Mouse (Mus musculus) granulocyte monocyte progenitor cell, adult 5-6 weeks (primary cell): ENCODE measurements around the gene Maml3. TPM values are rescaled to one million over a fixed set of nuclear protein-coding genes. Genes with fewer than 3 reads are reported as not detected.

ENCODE experiments used
- ATAC-seq: replicated peaks from 2 replicates; pipeline ENCODE4 v1.8.0; 2016; ENCODE audit warnings: mild to moderate bottlenecking, moderate TSS enrichment, inconsistent platforms; ENCODE audit not compliant: poor library complexity, severe bottlenecking
- total RNA-seq, 2 experiments: library from RNA; stranded (forward) in 1 of 2; stranded (reverse) in 1 of 2; fragments of 200-712, 200-1000 nt in 1 of 2; fragments of >200 nt in 1 of 2; fragmentation: Nextera tagmentation in 1 of 2; gene quantifications; 2 replicates each; pipeline ENCODE4 v1.2.3; 2014 to 2017

Gene Maml3
- total RNA-seq, 2 experiments from 2014 or later: 4.9 to 12.3 TPM

DNA sequence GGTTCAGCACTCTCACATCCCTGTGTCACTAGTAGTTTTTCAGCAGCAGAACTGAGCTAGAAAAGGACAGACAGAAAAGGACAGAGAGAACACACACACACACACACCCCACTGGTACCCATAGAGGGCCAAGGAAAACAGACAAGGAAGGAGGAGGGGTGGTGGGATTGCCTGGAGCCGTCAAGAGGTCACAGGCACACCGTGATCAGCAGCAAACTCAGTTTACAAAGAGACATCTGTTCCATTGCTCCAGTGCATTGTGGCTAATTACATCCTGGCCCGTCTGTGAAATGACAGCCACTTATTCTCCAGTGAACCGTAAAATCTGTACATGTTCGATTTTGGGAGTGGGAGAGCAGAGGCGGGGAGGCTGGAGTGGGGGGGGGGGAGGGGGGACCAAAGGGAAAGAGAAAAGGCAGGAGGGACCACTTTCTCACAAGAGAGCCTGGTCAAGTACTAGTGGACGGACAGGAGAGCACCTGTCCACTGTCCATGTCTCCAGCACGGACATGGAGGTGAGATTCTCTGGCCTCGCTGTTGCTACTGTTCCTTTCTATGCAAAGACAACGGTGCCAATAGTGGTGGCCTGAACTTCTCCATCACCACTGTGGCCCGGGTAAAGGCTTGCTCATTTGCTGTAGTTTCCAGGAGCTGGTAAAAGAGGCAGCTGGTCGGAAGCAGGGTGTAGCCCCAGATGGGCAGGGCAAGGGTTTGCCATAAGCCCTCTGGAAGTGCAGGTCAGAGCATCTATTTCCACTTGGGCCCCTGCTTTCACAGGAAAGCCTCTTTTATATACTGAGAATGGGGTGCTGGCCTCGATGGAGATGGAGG lies 299.2 kb downstream of the Maml3 start:
- no peak for ATAC-seq

DNA sequence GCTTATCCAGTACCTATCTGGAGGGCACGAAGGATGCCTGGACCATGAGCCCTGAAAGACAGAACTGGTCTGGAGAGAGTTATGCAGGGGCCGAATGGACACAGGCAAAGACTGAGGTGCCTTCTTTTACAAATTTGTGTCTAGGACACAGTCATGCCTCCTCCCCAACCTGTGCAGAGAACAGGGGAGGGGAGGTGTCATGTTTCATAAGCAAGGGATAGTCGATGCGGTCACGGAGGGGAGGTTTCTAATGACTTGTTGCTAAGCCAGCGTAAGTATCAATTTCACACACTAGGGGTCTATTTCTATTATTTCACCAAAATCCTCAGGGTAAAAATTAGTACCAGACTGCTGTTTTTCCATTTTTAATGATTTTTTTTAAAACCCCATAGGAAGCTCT lies 301.0 kb downstream of the Maml3 start:
- ATAC-seq: no peak

DNA sequence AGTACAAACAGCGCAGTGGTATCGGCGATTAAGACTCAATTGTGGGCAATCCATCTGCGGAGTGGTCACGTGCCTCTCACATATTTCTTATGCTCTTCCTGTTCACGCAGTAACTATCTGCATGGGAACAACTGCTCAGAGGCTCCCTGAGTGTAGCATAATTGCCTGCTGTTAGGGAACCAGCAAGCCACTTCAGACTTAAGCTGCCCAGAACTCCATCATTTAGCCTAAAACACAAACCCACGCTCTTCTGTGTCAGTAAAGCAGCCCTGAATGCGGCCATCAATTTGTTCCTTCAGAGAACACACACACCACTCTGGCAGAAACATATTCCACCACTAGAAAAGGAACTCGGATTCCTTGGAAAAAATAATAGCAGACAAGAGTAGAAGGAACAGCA lies 305.2 kb downstream of the Maml3 start:
- ATAC-seq: no peak

- peak; percentile 64 for ATAC-seq
These were observed 308.0 kb downstream of the Maml3 start for GRCm38 (mm10) chr3:51796838-51797237.

GRCm38 (mm10) chr3:51796219-51796828 lies 308.6 kb downstream of the Maml3 start:
- ATAC-seq: peak; percentile 66

DNA sequence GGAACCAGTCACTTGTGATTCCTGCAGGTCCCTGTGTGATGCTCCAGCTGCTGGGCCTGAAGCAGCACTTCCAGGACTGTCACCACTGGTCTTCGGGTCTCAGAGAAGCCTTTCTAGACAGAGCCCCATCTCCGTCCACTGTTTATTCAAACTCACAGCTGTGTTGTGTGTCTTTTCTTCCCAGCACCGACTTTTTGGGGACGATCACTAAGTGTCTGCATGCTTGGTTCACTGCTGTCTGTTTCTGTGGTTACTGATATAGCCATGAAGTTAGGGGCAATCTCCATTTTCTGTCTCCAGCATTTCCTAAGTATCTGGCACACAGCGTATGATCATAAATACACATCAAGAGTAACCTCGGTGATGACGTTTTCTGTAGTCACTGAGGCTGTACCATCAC lies 313.3 kb downstream of the Maml3 start:
- no peak for ATAC-seq

- peak; percentile 75 for ATAC-seq
These were observed 315.4 kb downstream of the Maml3 start for GRCm38 (mm10) chr3:51789389-51789904.

DNA sequence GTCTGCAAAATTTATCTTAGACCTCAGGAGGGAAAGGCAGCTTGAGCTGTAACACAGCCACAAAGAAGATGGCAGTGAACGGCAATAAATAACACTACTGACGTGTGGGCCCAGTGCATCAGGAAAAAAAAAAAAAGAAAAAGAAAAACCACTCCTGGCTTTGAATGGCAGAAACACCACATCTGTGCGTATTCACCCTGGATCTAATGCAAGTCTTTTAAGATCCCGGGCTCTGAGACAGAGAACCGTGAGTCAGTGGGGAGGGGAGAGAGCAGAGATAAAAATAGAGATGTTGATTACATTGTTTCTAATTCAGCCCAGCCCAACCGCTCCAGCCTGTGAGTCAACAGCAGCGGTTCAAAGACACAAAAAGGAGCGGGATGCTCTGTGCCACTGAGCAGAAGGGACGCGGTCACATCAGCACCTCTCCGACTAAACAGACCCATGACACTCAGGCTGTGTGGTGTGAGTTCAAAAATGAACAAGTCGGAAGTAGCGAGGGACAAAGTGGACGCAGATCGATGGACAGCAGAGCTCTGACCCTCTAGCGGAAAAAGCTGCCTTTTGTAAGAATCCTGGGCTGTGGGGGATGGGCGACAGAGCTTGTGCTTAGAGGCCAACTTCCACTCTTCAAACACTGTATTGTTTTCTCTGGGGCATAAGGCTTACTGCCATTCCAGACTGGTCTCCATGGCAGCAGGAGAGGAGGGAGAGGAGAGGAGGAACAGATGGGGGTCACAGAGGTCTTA lies 316.1 kb downstream of the Maml3 start:
- ATAC-seq: peak; percentile 59

- no peak for ATAC-seq
These were observed 316.9 kb downstream of the Maml3 start for GRCm38 (mm10) chr3:51787945-51788344.

DNA sequence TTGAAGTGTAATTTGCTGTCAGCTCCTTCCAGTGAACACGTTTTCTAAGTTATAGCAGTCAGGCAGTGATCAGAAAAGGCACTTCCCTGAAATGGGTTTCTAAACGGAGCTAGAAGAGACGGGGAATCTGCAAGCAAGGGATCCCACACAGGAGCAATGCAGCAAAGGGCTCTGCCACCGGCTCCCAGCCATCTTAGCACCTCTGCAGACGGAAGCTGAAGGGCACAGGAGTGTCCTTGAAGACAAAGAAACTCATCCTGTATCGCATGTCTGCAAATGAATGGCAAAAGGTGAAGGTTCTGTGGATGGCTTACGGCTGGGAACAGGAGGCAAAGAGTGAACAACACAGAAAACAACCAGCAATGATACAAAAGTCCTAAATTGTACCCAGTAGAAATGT lies 319.1 kb downstream of the Maml3 start:
- no peak for ATAC-seq

GRCm38 (mm10) chr3:51782191-51782590 lies 322.7 kb downstream of the Maml3 start:
- peak; percentile 82 for ATAC-seq

DNA sequence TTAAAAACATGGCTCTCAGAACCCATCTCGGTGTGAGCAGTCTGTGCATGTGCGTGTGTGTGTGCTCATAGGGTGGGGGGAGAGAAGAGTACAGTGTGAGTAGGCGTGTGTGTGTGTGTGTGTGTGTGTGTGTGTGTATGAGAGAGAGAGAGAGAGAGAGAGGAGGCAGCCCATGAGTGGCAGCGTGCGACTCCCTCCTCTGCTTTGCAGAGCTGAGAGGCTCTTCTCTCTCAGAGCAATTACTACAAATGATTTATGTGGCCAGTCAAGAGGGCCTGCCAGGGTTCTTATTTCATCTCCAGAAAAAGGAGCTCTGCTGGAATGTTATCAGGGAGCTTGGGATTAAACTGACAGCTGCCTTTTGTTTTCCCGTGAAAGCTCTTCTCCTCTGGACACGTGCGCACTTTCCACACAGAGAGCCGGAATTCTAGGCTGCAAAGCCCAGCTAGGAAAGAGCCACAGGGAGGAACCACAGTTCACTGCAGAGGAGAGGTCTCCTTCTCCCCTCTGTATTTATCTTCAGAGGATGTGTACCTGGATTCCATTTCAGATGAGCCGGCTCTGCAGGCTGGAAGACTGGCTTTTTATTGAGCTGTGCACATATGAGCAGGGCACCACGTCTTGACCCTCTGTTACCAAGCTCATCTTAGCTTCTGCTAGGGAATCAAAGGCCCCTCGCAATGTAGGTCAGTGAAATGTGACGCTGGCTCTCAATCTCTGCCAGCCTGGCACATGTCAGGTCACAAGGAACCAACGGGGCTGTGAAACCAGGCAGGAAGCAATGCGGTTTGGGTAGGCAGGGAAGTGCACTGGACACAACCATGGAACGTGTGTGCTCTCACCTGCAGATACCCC lies 325.9 kb downstream of the Maml3 start:
- ATAC-seq: peak; percentile 43; the same call in 1 of the 2 replicates

GRCm38 (mm10) chr3:51778179-51778578 lies 326.7 kb downstream of the Maml3 start:
- ATAC-seq: peak; percentile 34

GRCm38 (mm10) chr3:51776018-51776611 lies 328.8 kb downstream of the Maml3 start:
- peak; percentile 58 for ATAC-seq

DNA sequence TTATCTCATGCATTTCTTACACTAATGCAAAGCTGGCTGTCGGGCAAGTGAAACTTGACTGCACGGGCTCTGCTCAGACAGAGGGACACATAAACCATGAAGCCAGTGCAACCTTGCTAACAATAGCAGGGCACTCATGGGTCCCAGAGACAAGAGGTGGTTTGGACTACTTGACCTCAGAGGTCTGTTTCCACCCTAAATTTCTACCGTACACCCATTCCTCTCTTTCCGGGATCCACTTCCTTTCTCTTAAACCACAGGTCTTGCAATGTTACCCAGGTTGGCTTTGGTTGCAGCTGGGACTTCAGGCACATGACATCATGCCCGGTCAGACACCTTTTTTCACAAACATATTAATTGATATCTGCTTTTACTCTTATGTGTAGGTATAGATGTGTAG lies 331.3 kb downstream of the Maml3 start:
- ATAC-seq: peak; percentile 73

- ATAC-seq: no peak
These were observed 332.8 kb downstream of the Maml3 start for GRCm38 (mm10) chr3:51771839-51772630.

GRCm38 (mm10) chr3:51769196-51769595 lies 335.7 kb downstream of the Maml3 start:
- ATAC-seq: no peak

DNA sequence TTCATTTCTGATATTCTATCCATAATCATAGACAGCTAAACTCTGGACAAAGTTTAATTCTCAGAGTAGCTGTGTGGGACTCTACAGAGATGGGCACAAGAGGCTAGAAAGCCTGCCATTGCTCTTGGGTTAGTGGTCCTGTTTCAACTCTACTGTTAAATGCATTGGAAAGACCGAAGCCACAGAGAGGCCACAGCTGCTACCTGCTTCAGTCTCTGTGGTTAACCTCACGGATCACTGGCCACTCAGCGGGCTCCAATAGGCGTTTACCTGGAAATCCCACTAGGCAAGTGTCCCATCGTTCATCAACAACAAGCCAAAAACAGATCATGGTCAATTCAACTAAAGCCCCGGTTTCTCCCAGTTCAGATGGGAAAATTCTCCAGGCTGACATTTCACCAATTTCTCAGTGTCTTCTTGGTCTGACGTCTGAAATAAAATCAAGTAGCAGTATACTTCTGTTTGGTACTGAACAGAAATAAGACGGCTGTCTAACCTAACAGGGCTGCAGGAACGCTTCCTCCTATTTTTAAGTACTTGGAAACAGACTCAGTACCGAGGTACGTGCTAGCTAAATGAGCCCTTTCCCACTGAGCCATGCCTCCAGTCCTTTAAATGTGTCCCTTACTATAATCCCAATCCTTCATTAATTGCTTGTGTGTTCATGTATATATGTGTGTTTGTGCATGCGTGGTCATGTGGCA lies 339.5 kb downstream of the Maml3 start:
- ATAC-seq: 0 out of 2 replicates have a peak, but pooled peaks have one; percentile 14
